8 mouse cellular contexts compared by ENCODE assay signal in genomic region chr2:152406126-152406525, GRCm38 (mm10). TPM values are rescaled to one million over a fixed set of nuclear protein-coding genes. Genes with fewer than 3 reads are reported as not detected.
A peak's percentile ranks its signal among the peaks of the same experiment; 100 is the strongest.
DNase-seq lines count a peak whose midpoint lies in the region; ATAC-seq and TF ChIP-seq lines count a peak whose summit lies in the region.

No protein-coding gene starts in this region.

- peak overlapping the region; percentile 68 for H3K9ac ChIP-seq in heart, embryonic 11.5 days (ENCODE audit: low read depth, low read length)
- H3K9ac ChIP-seq in kidney, embryonic 16.5 days (replicated peaks; ENCODE audit: low read length), result peak overlapping the region; percentile 64

- no peak overlapping the region for H3ac ChIP-seq in myocyte (ENCODE audit: control insufficient read depth, insufficient read length)

- H3K4me1 ChIP-seq in heart, embryonic 11.5 days (ENCODE audit: control insufficient read depth, insufficient read depth, low read length), result peaks cover 18% of the 10 kb centered on the region
- peaks cover 33% of the 10 kb centered on the region for H3K4me1 ChIP-seq in kidney, embryonic 16.5 days (ENCODE audit: insufficient read depth, low read length)

- no peaks in the 10 kb centered on the region for H3K36me3 ChIP-seq in heart, embryonic 11.5 days (ENCODE audit: control insufficient read depth, insufficient read depth, low read length)
- no peaks in the 10 kb centered on the region for H3K36me3 ChIP-seq in kidney, embryonic 16.5 days (ENCODE audit: insufficient read depth, low read length)
- H3K36me3 ChIP-seq in myocyte (ENCODE audit: control insufficient read depth, insufficient read depth), result no peaks in the 10 kb centered on the region

- no peak for TF ChIP-seq POLR2A in brain, embryonic 14.5 days (IDR thresholded peaks at IDR 0.05; ENCODE audit: borderline replicate concordance, extremely low read depth, insufficient read depth, insufficient read length, poor library complexity, severe bottlenecking)
- no peak for TF ChIP-seq POLR2A in myocyte (IDR thresholded peaks at IDR 0.05; ENCODE audit: insufficient read length, low read depth)

- no peaks in the 10 kb centered on the region for H3K79me2 ChIP-seq in myocyte (ENCODE audit: control insufficient read depth, insufficient read depth)

- under 1% methylated on average over 19 of the region's 19 CpGs for WGBS in heart, embryonic 11.5 days (ENCODE audit: insufficient replicate concordance)
- WGBS in kidney, embryonic 16.5 days, result 0% methylated on average over 19 of the region's 19 CpGs

- no peaks in the 10 kb centered on the region for H3K9me3 ChIP-seq in heart, embryonic 11.5 days (replicated peaks; ENCODE audit: control insufficient read depth, low read length)
- no peaks in the 10 kb centered on the region for H3K9me3 ChIP-seq in kidney, embryonic 16.5 days (ENCODE audit: low read length)

- peak overlapping the region; percentile 46 for H3K4me3 ChIP-seq in heart, embryonic 11.5 days (ENCODE audit: low read depth, low read length)
- peak overlapping the region; percentile 47 for H3K4me3 ChIP-seq in kidney, embryonic 16.5 days (ENCODE audit: low read length)
- peak overlapping the region; percentile 0 for H3K4me3 ChIP-seq in myocyte

- ATAC-seq in erythroblast, adult 5-6 weeks (replicated peaks; ENCODE audit: low FRiP score, poor library complexity, severe bottlenecking), result peak; percentile 99
- peak; percentile 96 for ATAC-seq in heart, embryonic 11.5 days (replicated peaks; ENCODE audit: insufficient number of reproducible peaks, low FRiP score, low TSS enrichment)
- ATAC-seq in kidney, embryonic 16.5 days (ENCODE audit: low FRiP score, low TSS enrichment), result peak; percentile 96

- TF ChIP-seq CTCF in brain, embryonic 14.5 days (IDR thresholded peaks at IDR 0.05; ENCODE audit: borderline replicate concordance, extremely low read depth, insufficient read depth, insufficient read length), result no peak

- DNase-seq in B cell, adult 2 months, result peak; percentile 86 to 87
- DNase-seq in brain, embryonic 14.5 days (ENCODE audit: low read depth), result peak; percentile 98
- DNase-seq in liver, result peak; percentile 98
- peak; percentile 93 to 94 for DNase-seq in spleen, postnatal 4 days (ENCODE audit: low spot score in 2 of 2)

- H3K27ac ChIP-seq in heart, embryonic 11.5 days (ENCODE audit: low read depth, low read length), result peak overlapping the region; percentile 54
- H3K27ac ChIP-seq in kidney, embryonic 16.5 days (ENCODE audit: low read length), result peak overlapping the region; percentile 90

- H3K27me3 ChIP-seq in heart, embryonic 11.5 days (ENCODE audit: control insufficient read depth, insufficient read depth, low read length), result no peaks in the 10 kb centered on the region
- H3K27me3 ChIP-seq in kidney, embryonic 16.5 days (ENCODE audit: insufficient read depth, low read length), result no peaks in the 10 kb centered on the region
- H3K27me3 ChIP-seq in myocyte (ENCODE audit: control insufficient read depth, insufficient read depth, insufficient read length), result peaks cover 9% of the 10 kb centered on the region

- peak overlapping the region; percentile 81 for H3K4me2 ChIP-seq in heart, embryonic 11.5 days
- peak overlapping the region; percentile 66 for H3K4me2 ChIP-seq in kidney, embryonic 16.5 days (replicated peaks; ENCODE audit: low read depth, low read length)
- peak overlapping the region; percentile 77 for H3K4me2 ChIP-seq in myocyte (ENCODE audit: low read depth)

TF ChIP-seq in myocyte, 11 proteins besides CTCF, POLR2A, EP300 and RAD21:
- TF ChIP-seq CEBPB (IDR thresholded peaks at IDR 0.05; ENCODE audit: insufficient read depth, poor library complexity, severe bottlenecking) (no peak), MAX (IDR thresholded peaks at IDR 0.05; ENCODE audit: low read depth) (no peak), TCF3 (IDR thresholded peaks at IDR 0.05; ENCODE audit: insufficient read length, low read depth) (no peak), REST (IDR thresholded peaks at IDR 0.05; ENCODE audit: insufficient read depth, insufficient read length) (no peak), USF1 (IDR thresholded peaks at IDR 0.05; ENCODE audit: low read depth) (no peak), MYOG (IDR thresholded peaks at IDR 0.05; ENCODE audit: control insufficient read depth in 1 of 3, insufficient read depth in 1 of 3, insufficient read length in 2 of 3, low read depth in 2 of 3) (no peak), MYOD1 (IDR thresholded peaks at IDR 0.05; ENCODE audit: control insufficient read depth in 1 of 3, insufficient read length in 2 of 3, low read depth in 2 of 3) (no peak), E2F4 (IDR thresholded peaks at IDR 0.05; ENCODE audit: insufficient read depth) (no peak), TCF12 (IDR thresholded peaks at IDR 0.05; ENCODE audit: insufficient read depth, poor library complexity, severe bottlenecking) (no peak), POLR2AphosphoS2 (IDR thresholded peaks at IDR 0.05; ENCODE audit: insufficient read length, low read depth) (no peak), SRF (IDR thresholded peaks at IDR 0.05; ENCODE audit: control insufficient read depth, insufficient read length, low read depth) (no peak)

RNA-seq across cellular contexts. Expression of gene Sox12, which starts 8.3 kb away (rescaled TPM):
- polyA plus RNA-seq in brain, embryonic 14.5 days (2012; rRNA removed), result 87.0 and 105 TPM in 2 replicates
- total RNA-seq in erythroblast, adult 5-6 weeks (2015; ENCODE audit: low replicate concordance), result 2.3 and 2.5 TPM in 2 replicates
- total RNA-seq in erythroblast, adult 5-6 weeks (2017; ENCODE audit: low replicate concordance), result 0.42 and 1.2 TPM in 2 replicates
- polyA plus RNA-seq in heart, embryonic 11.5 days (2014; fragmentation: Nextera tagmentation; extraction: Ambion mirVana), result 12.9 and 13.9 TPM in 2 replicates
- 8.9 and 10.0 TPM in 2 replicates for polyA plus RNA-seq in kidney, embryonic 16.5 days (2015; fragmentation: Nextera tagmentation; extraction: Ambion mirVana)
- 7.8 TPM for polyA plus RNA-seq in myocyte (2012; fragmentation: generic; extraction: Trizol)

RNA-seq across cellular contexts. Expression of gene Zcchc3, which starts 8.7 kb away (rescaled TPM):
- 18.1 and 19.9 TPM in 2 replicates for polyA plus RNA-seq in brain, embryonic 14.5 days (2012; rRNA removed)
- 0.58 and 2.3 TPM in 2 replicates for total RNA-seq in erythroblast, adult 5-6 weeks (2015; ENCODE audit: low replicate concordance)
- 0.84 and 1.2 TPM in 2 replicates for total RNA-seq in erythroblast, adult 5-6 weeks (2017; ENCODE audit: low replicate concordance)
- polyA plus RNA-seq in heart, embryonic 11.5 days (2014; fragmentation: Nextera tagmentation; extraction: Ambion mirVana), result 50.9 and 55.4 TPM in 2 replicates
- 31.5 and 34.2 TPM in 2 replicates for polyA plus RNA-seq in kidney, embryonic 16.5 days (2015; fragmentation: Nextera tagmentation; extraction: Ambion mirVana)
- polyA plus RNA-seq in myocyte (2012; fragmentation: generic; extraction: Trizol), result not detected

RNA-seq across cellular contexts. Expression of gene 6820408C15Rik, which starts 9.3 kb away (rescaled TPM):
- 1.4 and 2.6 TPM in 2 replicates for polyA plus RNA-seq in brain, embryonic 14.5 days (2012; rRNA removed)
- total RNA-seq in erythroblast, adult 5-6 weeks (2015; ENCODE audit: low replicate concordance), result not detected in 2 replicates
- total RNA-seq in erythroblast, adult 5-6 weeks (2017; ENCODE audit: low replicate concordance), result not detected in 2 replicates
- polyA plus RNA-seq in heart, embryonic 11.5 days (2014; fragmentation: Nextera tagmentation; extraction: Ambion mirVana), result 1.4 and 1.5 TPM in 2 replicates
- 0.67 and 0.85 TPM in 2 replicates for polyA plus RNA-seq in kidney, embryonic 16.5 days (2015; fragmentation: Nextera tagmentation; extraction: Ambion mirVana)
- not detected for polyA plus RNA-seq in myocyte (2012; fragmentation: generic; extraction: Trizol)

RNA-seq across cellular contexts. Expression of gene Nrsn2, which starts 29.7 kb away (rescaled TPM):
- polyA plus RNA-seq in brain, embryonic 14.5 days (2012; rRNA removed), result 25.8 and 33.1 TPM in 2 replicates
- total RNA-seq in erythroblast, adult 5-6 weeks (2015; ENCODE audit: low replicate concordance), result not detected in 2 replicates
- total RNA-seq in erythroblast, adult 5-6 weeks (2017; ENCODE audit: low replicate concordance), result not detected in 2 replicates
- polyA plus RNA-seq in heart, embryonic 11.5 days (2014; fragmentation: Nextera tagmentation; extraction: Ambion mirVana), result 3.8 and 5.5 TPM in 2 replicates
- 0.91 and 1.6 TPM in 2 replicates for polyA plus RNA-seq in kidney, embryonic 16.5 days (2015; fragmentation: Nextera tagmentation; extraction: Ambion mirVana)
- polyA plus RNA-seq in myocyte (2012; fragmentation: generic; extraction: Trizol), result not detected

RNA-seq across cellular contexts. Expression of gene Defb23, which starts 58.3 kb away (rescaled TPM):
- not detected in 2 replicates for polyA plus RNA-seq in brain, embryonic 14.5 days (2012; rRNA removed)
- not detected in 2 replicates for total RNA-seq in erythroblast, adult 5-6 weeks (2015; ENCODE audit: low replicate concordance)
- not detected in 2 replicates for total RNA-seq in erythroblast, adult 5-6 weeks (2017; ENCODE audit: low replicate concordance)
- polyA plus RNA-seq in heart, embryonic 11.5 days (2014; fragmentation: Nextera tagmentation; extraction: Ambion mirVana), result not detected in 2 replicates
- not detected in 2 replicates for polyA plus RNA-seq in kidney, embryonic 16.5 days (2015; fragmentation: Nextera tagmentation; extraction: Ambion mirVana)
- polyA plus RNA-seq in myocyte (2012; fragmentation: generic; extraction: Trizol), result not detected

Comparison
In these comparisons a context has a peak if more than half of its experiments do, and no peak if none do; other contexts are left out.
1. Peak in every context shown above with its lines: DNase-seq, ATAC-seq, H3K4me3 ChIP-seq and H3K27ac ChIP-seq.
2. RNA of gene Zcchc3, which starts 8.7 kb away (polyA plus RNA-seq): 50.9 to 55.4 TPM in heart, embryonic 11.5 days, 31.5 to 34.2 TPM in kidney, embryonic 16.5 days and 18.1 to 19.9 TPM in brain, embryonic 14.5 days; not detected in myocyte (single experiment); every median in the first group is over 10 times any median in the second.